Mouse (Mus musculus) C2C12 (cell line): Measurements from ENCODE around the gene Lgals3bp. TPM values are rescaled to one million over a fixed set of nuclear protein-coding genes. Genes with fewer than 3 reads are reported as not detected.
A peak's percentile ranks its signal among the peaks of the same experiment; 100 is the strongest.
"Not testable (repeated sequence)": the region's sequence is repeated elsewhere in the genome, so short reads cannot be mapped to it uniquely, and the experiment has no call there.

Experiments
- H3K27me3 ChIP-seq: one replicate; pipeline ENCODE4 v1.6.1; 2011; ENCODE audit not compliant: control insufficient read depth, insufficient read depth, insufficient read length
- H3K36me3 ChIP-seq: one replicate; pipeline ENCODE4 v1.6.1; 2011; ENCODE audit not compliant: control insufficient read depth, insufficient read depth
- H3K4me3 ChIP-seq: one replicate; pipeline ENCODE4 v1.5.1; 2011; ENCODE audit warnings: mild to moderate bottlenecking, control low read depth; ENCODE audit not compliant: poor library complexity, insufficient read depth, severe bottlenecking
- H3K79me2 ChIP-seq: one replicate; pipeline ENCODE4 v1.6.1; 2011; ENCODE audit not compliant: control insufficient read depth, insufficient read depth
- H3K79me3 ChIP-seq: one replicate; pipeline ENCODE4 v1.6.1; 2011; ENCODE audit warnings: low read depth, control low read depth
- H3ac ChIP-seq: one replicate; pipeline ENCODE3; 2011; ENCODE audit warnings: low read depth; ENCODE audit not compliant: control insufficient read depth, insufficient read length
- CEBPB ChIP-seq: IDR thresholded peaks from one replicate; pipeline ENCODE4 v1.6.1; 2011; ENCODE audit warnings: low read depth, mild to moderate bottlenecking, control low read depth, moderate library complexity
- CTCF ChIP-seq: IDR thresholded peaks from one replicate; pipeline ENCODE4 v1.5.1; 2011; ENCODE audit not compliant: control insufficient read depth, insufficient read depth, insufficient read length
- FOSL1 ChIP-seq: IDR thresholded peaks from one replicate; pipeline ENCODE4 v1.8.0; 2011; ENCODE audit warnings: mild to moderate bottlenecking, low read length; ENCODE audit not compliant: poor library complexity, insufficient read depth, severe bottlenecking
- MAX ChIP-seq: IDR thresholded peaks from one replicate; pipeline ENCODE4 v1.6.1; 2011; ENCODE audit warnings: mild to moderate bottlenecking, control low read depth
- MYOD1 ChIP-seq: IDR thresholded peaks from one replicate; pipeline ENCODE4 v1.6.1; 2011; ENCODE audit warnings: low read depth; ENCODE audit not compliant: control insufficient read depth, insufficient read length
- MYOG ChIP-seq: IDR thresholded peaks from one replicate; pipeline ENCODE4 v1.6.1; 2011; ENCODE audit not compliant: control insufficient read depth, insufficient read length; ENCODE audit errors: extremely low read depth
- USF1 ChIP-seq: IDR thresholded peaks from one replicate; pipeline ENCODE4 v1.6.1; 2011; ENCODE audit warnings: low read depth, mild to moderate bottlenecking, control low read depth, moderate library complexity
- polyA plus RNA-seq: library from polyadenylated mRNA; unstranded; fragments of >200 nt; fragmentation: generic; extraction: Trizol; gene quantifications from one replicate; pipeline ENCODE4 v1.2.1, GENCODE M21; 2012; ENCODE audit warnings: missing spikeins

The Lgals3bp gene
- polyA plus RNA-seq, 1 experiment: 6.6 TPM

- Histone ChIP-seq H3K79me3 (no peaks in the 10 kb centered on the region), H3ac (no peak overlapping the region), H3K79me2 (no peaks in the 10 kb centered on the region), H3K36me3 (no peaks in the 10 kb centered on the region), H3K27me3 (peaks cover 10% of the 10 kb centered on the region), H3K4me3 (no peak overlapping the region)
- TF ChIP-seq MYOG: no peak
- no peak for TF ChIP-seq USF1
- no peak for TF ChIP-seq MYOD1
Measured at GRCm38 (mm10) chr11:118397806-118398530, 3.9 kb downstream of the Lgals3bp start.

GRCm38 (mm10) chr11:118394538-118394937, 7.4 kb downstream of the Lgals3bp start:
- Histone ChIP-seq H3K79me2 (no peaks in the 10 kb centered on the region), H3K36me3 (no peaks in the 10 kb centered on the region), H3K4me3 (no peak overlapping the region), H3ac (no peak overlapping the region), H3K79me3 (no peaks in the 10 kb centered on the region), H3K27me3 (peaks cover 14% of the 10 kb centered on the region)
- no peak for TF ChIP-seq MYOD1
- no peak for TF ChIP-seq MAX
- no peak for TF ChIP-seq CEBPB
- no peak for TF ChIP-seq USF1
- TF ChIP-seq CTCF: no peak

- Histone ChIP-seq H3K79me3 (no peaks in the 10 kb centered on the region), H3K4me3 (no peak overlapping the region), H3K36me3 (no peaks in the 10 kb centered on the region), H3K79me2 (no peaks in the 10 kb centered on the region), H3ac (no peak overlapping the region), H3K27me3 (peaks cover 14% of the 10 kb centered on the region)
- TF ChIP-seq CEBPB: no peak
- no peak for TF ChIP-seq USF1
- no peak for TF ChIP-seq CTCF
Measured at GRCm38 (mm10) chr11:118393991-118394390, 7.9 kb downstream of the Lgals3bp start.

- not testable (repeated sequence) for H3K4me3 ChIP-seq, H3K36me3 ChIP-seq, H3K79me3 ChIP-seq, H3ac ChIP-seq, H3K79me2 ChIP-seq, H3K27me3 ChIP-seq
Measured at GRCm38 (mm10) chr11:118387816-118388215, 14.1 kb downstream of the Lgals3bp start.

GRCm38 (mm10) chr11:118379251-118380009, 22.5 kb downstream of the Lgals3bp start:
- TF ChIP-seq MYOG (no peak), CEBPB (no peak), CTCF (peak; percentile 84), FOSL1 (peak; percentile 93), MAX (no peak), USF1 (no peak), MYOD1 (peak; percentile 40)
- no peaks in the 10 kb centered on the region for H3K36me3 ChIP-seq
- peak overlapping the region; percentile 39 for H3ac ChIP-seq
- no peaks in the 10 kb centered on the region for H3K27me3 ChIP-seq
- no peaks in the 10 kb centered on the region for H3K79me2 ChIP-seq
- H3K79me3 ChIP-seq: no peaks in the 10 kb centered on the region
- no peak overlapping the region for H3K4me3 ChIP-seq

GRCm38 (mm10) chr11:118378656-118379055, 23.2 kb downstream of the Lgals3bp start:
- Histone ChIP-seq H3ac (no peak overlapping the region), H3K79me2 (no peaks in the 10 kb centered on the region), H3K27me3 (no peaks in the 10 kb centered on the region), H3K79me3 (no peaks in the 10 kb centered on the region), H3K36me3 (no peaks in the 10 kb centered on the region), H3K4me3 (no peak overlapping the region)
- TF ChIP-seq MAX (no peak), MYOG (no peak), CEBPB (no peak), CTCF (no peak), USF1 (no peak), FOSL1 (no peak), MYOD1 (no peak)

- not testable (repeated sequence) for H3ac ChIP-seq, H3K27me3 ChIP-seq, H3K79me2 ChIP-seq, H3K79me3 ChIP-seq, H3K4me3 ChIP-seq, H3K36me3 ChIP-seq
Measured at GRCm38 (mm10) chr11:118376323-118376722, 25.6 kb downstream of the Lgals3bp start.
